In the genomic region with DNA sequence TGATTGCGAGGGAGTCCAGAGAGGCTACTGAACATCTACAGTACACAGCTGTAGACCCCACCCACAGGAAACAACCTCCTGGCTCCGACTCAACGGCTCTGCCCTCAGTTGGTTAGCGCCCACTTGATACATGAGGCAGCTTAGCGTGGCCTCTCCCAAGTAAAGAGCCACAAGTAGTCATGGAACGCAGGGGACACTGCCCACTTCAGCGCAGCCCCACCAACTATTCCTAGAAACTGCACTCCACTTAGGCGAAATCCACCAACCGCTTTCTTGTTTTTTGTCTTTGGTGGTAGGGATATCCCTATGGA, we compare ENCODE assay signal across 8 mouse cellular contexts. TPM values are rescaled to one million over a fixed set of nuclear protein-coding genes. Genes with fewer than 3 reads are reported as not detected.
DNase-seq lines count a peak whose midpoint lies in the region; ATAC-seq and TF ChIP-seq lines count a peak whose summit lies in the region.

No protein-coding gene starts in this region.

- H3K36me3 ChIP-seq in forebrain, embryonic 13.5 days (ENCODE audit: poor library complexity, severe bottlenecking): peaks cover 22% of the 10 kb centered on the region
- H3K36me3 ChIP-seq in intestine, postnatal 0 days (ENCODE audit: control insufficient read depth, insufficient read depth): peaks cover 17% of the 10 kb centered on the region; the same call in 1 of the 2 replicates
- H3K36me3 ChIP-seq in lung, embryonic 16.5 days (ENCODE audit: control insufficient read depth, insufficient read depth, low read length): peaks cover 17% of the 10 kb centered on the region

- H3K4me1 ChIP-seq in forebrain, embryonic 13.5 days: peaks cover 34% of the 10 kb centered on the region
- peaks cover 9% of the 10 kb centered on the region for H3K4me1 ChIP-seq in intestine, postnatal 0 days (replicated peaks; ENCODE audit: control insufficient read depth, insufficient read depth, low read length)
- peaks cover 22% of the 10 kb centered on the region for H3K4me1 ChIP-seq in lung, embryonic 16.5 days (replicated peaks; ENCODE audit: control insufficient read depth, insufficient read depth, low read length)

- ATAC-seq in forebrain, embryonic 13.5 days: no peak
- no peak for ATAC-seq in intestine, postnatal 0 days
- no peak for ATAC-seq in lung, embryonic 16.5 days (ENCODE audit: low read depth)

- intact Hi-C loops in gastrocnemius, adult 2 months (cut with DNase I): loop anchor here (5.0 kb wide), 1 partner anchor 75 kb away; a partner anchor contains a TSS

- H3K27me3 ChIP-seq in forebrain, embryonic 13.5 days: no peaks in the 10 kb centered on the region
- H3K27me3 ChIP-seq in intestine, postnatal 0 days (replicated peaks; ENCODE audit: control insufficient read depth, insufficient read depth, low read length): no peaks in the 10 kb centered on the region
- no peaks in the 10 kb centered on the region for H3K27me3 ChIP-seq in lung, embryonic 16.5 days (ENCODE audit: control insufficient read depth, insufficient read depth, low read depth, low read length)

- peak overlapping the region; percentile 99 for H3K4me3 ChIP-seq in gastrocnemius, adult 2 months
- peak overlapping the region; percentile 68 for H3K4me3 ChIP-seq in forebrain, embryonic 13.5 days
- H3K4me3 ChIP-seq in intestine, postnatal 0 days (ENCODE audit: low read depth, low read length): peak overlapping the region; percentile 84
- peak overlapping the region; percentile 91 for H3K4me3 ChIP-seq in lung, embryonic 16.5 days (ENCODE audit: low read length)

- H3K9ac ChIP-seq in forebrain, embryonic 13.5 days: peak overlapping the region; percentile 88
- H3K9ac ChIP-seq in intestine, postnatal 0 days (ENCODE audit: low read depth, low read length): peak overlapping the region; percentile 71
- peak overlapping the region; percentile 87 for H3K9ac ChIP-seq in lung, embryonic 16.5 days (ENCODE audit: low read length)

- TF ChIP-seq CTCF in gastrocnemius, adult 2 months (IDR thresholded peaks at IDR 0.05): no peak
- TF ChIP-seq CTCF in intestine, postnatal 0 days (IDR thresholded peaks at IDR 0.05; ENCODE audit: low read depth): no peak

- peak overlapping the region; percentile 99 for H3K4me2 ChIP-seq in forebrain, embryonic 13.5 days
- peak overlapping the region; percentile 91 for H3K4me2 ChIP-seq in intestine, postnatal 0 days (replicated peaks; ENCODE audit: low read depth)
- peak overlapping the region; percentile 95 for H3K4me2 ChIP-seq in lung, embryonic 16.5 days (ENCODE audit: low read depth, low read length)

- WGBS in forebrain, embryonic 13.5 days: 36% methylated on average over 9 of the region's 9 CpGs
- 12% methylated on average over 9 of the region's 9 CpGs for WGBS in intestine, postnatal 0 days
- 11% methylated on average over 9 of the region's 9 CpGs for whole genome bisulfite sequencing in lung, embryonic 16.5 days

- peak overlapping the region; percentile 92 for H3K27ac ChIP-seq in gastrocnemius, adult 2 months
- 0 out of 2 replicates have a peak overlapping the region, but pooled peaks have one; percentile 37 for H3K27ac ChIP-seq in forebrain, embryonic 13.5 days
- peak overlapping the region; percentile 88 for H3K27ac ChIP-seq in intestine, postnatal 0 days (ENCODE audit: low read depth, low read length)
- peak overlapping the region; percentile 31 for H3K27ac ChIP-seq in lung, embryonic 16.5 days (ENCODE audit: low read length)

- peak; percentile 66 for DNase-seq in gastrocnemius, adult 2 months
- DNase-seq in gastrocnemius, postnatal 10 days: no peak
- peak; percentile 67 to 79 for DNase-seq in spleen, postnatal 36 days (ENCODE audit: low spot score in 2 of 2)
- no peak for DNase-seq in urinary bladder, adult 18-20 months (ENCODE audit: low spot score in 2 of 2)
- DNase-seq in layer of hippocampus, adult 9-11 months: no peak

- no peaks in the 10 kb centered on the region for H3K9me3 ChIP-seq in forebrain, embryonic 13.5 days (replicated peaks)
- H3K9me3 ChIP-seq in intestine, postnatal 0 days (ENCODE audit: control insufficient read depth): no peaks in the 10 kb centered on the region
- no peaks in the 10 kb centered on the region; the same call in 1 of the 2 replicates for H3K9me3 ChIP-seq in lung, embryonic 16.5 days (ENCODE audit: control insufficient read depth, low read length)

RNA-seq across cellular contexts. Expression of a gene that starts 0.9 kb away (rescaled TPM):
- 10 to 100 TPM; 42.7 to 44.8 TPM for total RNA-seq in gastrocnemius, adult 2 months (2021)
- total RNA-seq in gastrocnemius, postnatal 10 days (2021): 10 to 100 TPM; 67.1 to 71.2 TPM
- polyA plus RNA-seq in forebrain, embryonic 13.5 days (2015; fragmentation: Nextera tagmentation; extraction: Ambion mirVana): 14.8 and 15.8 TPM in 2 replicates
- polyA plus RNA-seq in intestine, postnatal 0 days (2015; fragmentation: Nextera tagmentation; extraction: Ambion mirVana): 31.5 and 35.6 TPM in 2 replicates
- polyA plus RNA-seq in lung, embryonic 16.5 days (2015; fragmentation: Nextera tagmentation; extraction: Ambion mirVana): 17.8 and 18.0 TPM in 2 replicates

RNA-seq across cellular contexts. Expression of a gene that starts 1.2 kb away (rescaled TPM):
- total RNA-seq in gastrocnemius, adult 2 months (2021): not detected
- under 1 TPM; 0.40 to 0.50 TPM for total RNA-seq in gastrocnemius, postnatal 10 days (2021)
- polyA plus RNA-seq in forebrain, embryonic 13.5 days (2015; fragmentation: Nextera tagmentation; extraction: Ambion mirVana): 1.1 and 2.3 TPM in 2 replicates
- polyA plus RNA-seq in intestine, postnatal 0 days (2015; fragmentation: Nextera tagmentation; extraction: Ambion mirVana): 0.30 and 0.47 TPM in 2 replicates
- polyA plus RNA-seq in lung, embryonic 16.5 days (2015; fragmentation: Nextera tagmentation; extraction: Ambion mirVana): 1.2 and 1.9 TPM in 2 replicates

RNA-seq across cellular contexts. Expression of a gene that starts 24.8 kb away (rescaled TPM):
- 1 to 10 TPM; 4.9 to 6.6 TPM for total RNA-seq in gastrocnemius, adult 2 months (2021)
- 1 to 10 TPM; 4.7 to 6.2 TPM for total RNA-seq in gastrocnemius, postnatal 10 days (2021)
- 19.0 TPM in 2 replicates for polyA plus RNA-seq in forebrain, embryonic 13.5 days (2015; fragmentation: Nextera tagmentation; extraction: Ambion mirVana)
- 6.1 and 7.5 TPM in 2 replicates for polyA plus RNA-seq in intestine, postnatal 0 days (2015; fragmentation: Nextera tagmentation; extraction: Ambion mirVana)
- 13.8 and 14.0 TPM in 2 replicates for polyA plus RNA-seq in lung, embryonic 16.5 days (2015; fragmentation: Nextera tagmentation; extraction: Ambion mirVana)

RNA-seq across cellular contexts. Expression of a gene that starts 25.0 kb away (rescaled TPM):
- 10 to 100 TPM; 16.9 to 17.7 TPM for total RNA-seq in gastrocnemius, adult 2 months (2021)
- total RNA-seq in gastrocnemius, postnatal 10 days (2021): 10 to 100 TPM; 22.4 to 23.9 TPM
- polyA plus RNA-seq in forebrain, embryonic 13.5 days (2015; fragmentation: Nextera tagmentation; extraction: Ambion mirVana): 45.3 and 48.0 TPM in 2 replicates
- 19.9 and 20.9 TPM in 2 replicates for polyA plus RNA-seq in intestine, postnatal 0 days (2015; fragmentation: Nextera tagmentation; extraction: Ambion mirVana)
- polyA plus RNA-seq in lung, embryonic 16.5 days (2015; fragmentation: Nextera tagmentation; extraction: Ambion mirVana): 36.8 and 37.8 TPM in 2 replicates

RNA-seq across cellular contexts. Expression of a gene that starts 46.5 kb away (rescaled TPM):
- not detected for total RNA-seq in gastrocnemius, adult 2 months (2021)
- not detected for total RNA-seq in gastrocnemius, postnatal 10 days (2021)
- polyA plus RNA-seq in forebrain, embryonic 13.5 days (2015; fragmentation: Nextera tagmentation; extraction: Ambion mirVana): 0.65 TPM in 1 of 2 replicates, not detected in the other
- polyA plus RNA-seq in intestine, postnatal 0 days (2015; fragmentation: Nextera tagmentation; extraction: Ambion mirVana): not detected in 2 replicates
- 0.94 and 1.5 TPM in 2 replicates for polyA plus RNA-seq in lung, embryonic 16.5 days (2015; fragmentation: Nextera tagmentation; extraction: Ambion mirVana)

Comparison
In these comparisons a context has a peak if more than half of its experiments do, and no peak if none do; other contexts are left out.
1. DNase-seq: peak in gastrocnemius, adult 2 months (single experiment) and spleen, postnatal 36 days (2 of 2); none in gastrocnemius, postnatal 10 days (single experiment), urinary bladder, adult 18-20 months (0 of 2) and layer of hippocampus, adult 9-11 months (single experiment).
2. H3K27ac ChIP-seq: peak in every context shown above with its lines; median percentile 92 in gastrocnemius, adult 2 months; 88 in intestine, postnatal 0 days; 37 in forebrain, embryonic 13.5 days; 31 in lung, embryonic 16.5 days.
3. Peak in every context shown above with its lines, with median percentiles within 50 percentile points of each other: H3K4me3 ChIP-seq, H3K4me2 ChIP-seq and H3K9ac ChIP-seq.